Mouse (Mus musculus) spleen, adult 18-20 months (tissue): ENCODE data around the gene Glt8d2.
"Not testable (repeated sequence)": the region's sequence is repeated elsewhere in the genome, so short reads cannot be mapped to it uniquely, and the experiment has no call there.

Experiments
- DNase-seq, 2 experiments: peaks; one replicate each; pipeline ENCODE4 v3.0.0; 2022; ENCODE audit warnings: mixed read lengths in 2 of 2

Gene Glt8d2

GRCm38 (mm10) chr10:82641481-82641880 lies 49.0 kb downstream of the Glt8d2 start:
- DNase-seq: no peak

- no peak for DNase-seq
These were observed 51.3 kb downstream of the Glt8d2 start for GRCm38 (mm10) chr10:82639032-82639698.

- DNase-seq: no peak
These were observed 54.1 kb downstream of the Glt8d2 start for GRCm38 (mm10) chr10:82636321-82636720.

- no peak for DNase-seq
These were observed 56.1 kb downstream of the Glt8d2 start for GRCm38 (mm10) chr10:82634348-82634747.

GRCm38 (mm10) chr10:82632496-82633280 lies 57.8 kb downstream of the Glt8d2 start:
- no peak for DNase-seq

GRCm38 (mm10) chr10:82631133-82631532 lies 59.3 kb downstream of the Glt8d2 start:
- no peak for DNase-seq

- DNase-seq: no peak
These were observed 60.0 kb downstream of the Glt8d2 start for GRCm38 (mm10) chr10:82630497-82630896.

GRCm38 (mm10) chr10:82629586-82630255 lies 60.7 kb downstream of the Glt8d2 start, which contains the start of gene Tdg:
Tdg (plus strand) TSS chr10:82629828.
- DNase-seq: peak; percentile 81 to 89

- peak in 1 of 2 experiments; percentile 13 for DNase-seq
These were observed 61.3 kb downstream of the Glt8d2 start for GRCm38 (mm10) chr10:82629111-82629585.

- not testable (repeated sequence) for DNase-seq
These were observed 66.9 kb downstream of the Glt8d2 start for GRCm38 (mm10) chr10:82623553-82623932.

GRCm38 (mm10) chr10:82622671-82623552 lies 67.5 kb downstream of the Glt8d2 start, which contains the start of gene 1190007I07Rik:
1190007I07Rik (minus strand) TSS chr10:82623228.
- DNase-seq: peak; percentile 77 to 86

GRCm38 (mm10) chr10:82622235-82622634 lies 68.2 kb downstream of the Glt8d2 start:
- DNase-seq: no peak
